Mouse (Mus musculus) common myeloid progenitor, adult 5-6 weeks (primary cell): ENCODE measurements around the gene Samd3. TPM values are rescaled to one million over a fixed set of nuclear protein-coding genes. Genes with fewer than 3 reads are reported as not detected.

Experiments used
- ATAC-seq: replicated peaks from 2 replicates; pipeline ENCODE4 v1.8.0; 2016; ENCODE audit warnings: low read depth, mild to moderate bottlenecking, moderate TSS enrichment, inconsistent platforms; ENCODE audit not compliant: poor library complexity, severe bottlenecking
- total RNA-seq: library from RNA; stranded (forward); fragments of 200-1000, 187-1606 nt; gene quantifications from 2 replicates; pipeline ENCODE4 v1.2.3, GENCODE M21; 2017

Samd3 gene
- total RNA-seq, 1 experiment from 2014 or later = not detected

DNA sequence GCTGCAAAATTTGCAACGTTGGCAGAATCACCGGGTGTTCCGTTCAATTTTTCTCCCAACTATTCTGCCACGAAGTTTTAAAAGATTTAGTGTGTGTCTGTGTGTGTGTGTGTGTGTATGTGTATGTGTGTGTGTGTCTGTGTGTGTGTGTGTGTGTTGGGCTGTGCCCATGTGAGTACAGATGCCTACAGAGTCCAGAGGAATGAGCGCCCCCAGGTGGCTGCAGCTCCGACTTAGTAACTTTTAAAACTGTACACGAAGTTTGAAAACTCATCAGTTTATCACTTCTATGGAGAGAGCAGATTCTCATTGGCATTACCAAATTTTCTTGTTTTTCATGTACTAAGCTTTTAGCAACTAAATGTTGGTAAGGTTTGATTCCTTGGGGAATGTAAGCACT lies 68.1 kb downstream of the Samd3 start:
- no peak for ATAC-seq

DNA sequence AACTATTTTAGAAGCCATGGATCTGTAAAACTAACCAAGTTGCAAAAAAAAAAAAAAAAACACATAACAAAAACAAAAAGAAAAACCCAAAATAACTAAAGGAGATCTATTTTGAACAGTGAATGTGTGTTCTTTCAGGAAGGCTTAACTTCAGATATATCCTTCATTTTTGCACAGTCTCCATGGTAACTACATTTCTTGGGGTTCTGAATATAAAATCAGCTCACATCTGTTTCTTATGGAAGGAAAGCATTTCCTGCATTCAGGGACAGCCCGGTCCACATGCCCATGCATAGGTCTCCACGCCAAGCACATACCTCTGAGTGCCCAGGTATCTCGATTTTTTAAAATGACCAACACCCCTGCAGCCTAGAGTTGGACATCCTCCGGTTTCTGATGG lies 72.8 kb downstream of the Samd3 start:
- no peak for ATAC-seq

DNA sequence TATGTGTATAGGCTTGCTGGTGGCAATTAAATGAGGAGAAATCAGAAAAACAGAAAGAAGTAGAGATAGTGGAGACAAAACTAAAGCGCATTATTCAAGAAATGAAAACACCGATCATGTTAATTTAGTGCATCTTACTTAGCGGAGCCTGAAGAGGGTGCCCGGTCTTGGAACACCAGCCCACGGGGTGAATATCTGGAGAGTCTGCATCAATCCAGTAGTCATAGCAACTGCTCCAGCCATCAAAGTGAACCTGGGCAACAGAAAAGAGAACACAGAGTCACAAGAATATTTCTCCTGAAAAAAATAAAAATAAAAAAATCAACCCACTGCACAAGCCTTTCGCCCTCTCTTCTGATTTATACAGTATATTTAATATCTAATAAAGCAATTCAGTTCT lies 74.0 kb downstream of the Samd3 start:
- no peak for ATAC-seq

DNA sequence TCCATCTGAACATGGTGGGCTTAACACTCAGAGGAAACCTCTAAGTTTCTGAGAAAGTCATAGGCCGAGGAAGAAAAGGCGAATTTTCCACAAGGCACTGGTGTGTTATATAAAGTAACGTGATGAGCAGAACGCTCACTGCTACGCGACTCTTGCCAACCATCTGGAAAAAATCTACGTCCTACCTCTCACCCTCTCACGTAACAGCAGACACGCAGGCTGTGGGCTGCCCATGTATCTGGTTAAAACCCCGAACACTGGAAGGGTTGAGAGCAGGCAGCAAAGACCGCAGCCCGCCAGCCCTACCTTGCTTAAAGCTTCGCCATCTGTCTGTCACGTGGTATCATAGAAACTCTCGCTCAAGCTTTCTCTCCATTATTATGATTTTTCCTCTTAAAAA lies 84.8 kb downstream of the Samd3 start:
- ATAC-seq = no peak

DNA sequence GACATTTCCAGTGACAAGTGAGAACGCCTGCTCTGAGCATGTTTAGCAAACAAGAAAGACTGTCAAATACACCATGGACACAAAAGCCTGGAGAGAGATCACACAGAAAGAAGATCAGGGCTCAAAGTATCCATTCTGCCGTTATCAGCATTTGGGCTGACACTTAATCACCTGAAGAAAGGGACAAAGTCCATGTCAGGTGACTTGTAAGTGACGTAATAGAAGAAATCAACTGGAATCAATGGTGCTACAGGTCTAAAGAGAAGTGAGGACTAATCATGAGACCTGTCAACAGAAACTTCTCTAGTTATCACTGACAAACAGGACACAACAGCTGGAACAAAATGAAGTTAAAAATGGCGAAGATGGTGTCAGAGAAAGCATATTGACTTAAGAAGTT lies 91.2 kb downstream of the Samd3 start:
- no peak for ATAC-seq

Other genes with a start within 250 kb of the Samd3 start
- gene Gm9767, start 151.5 kb upstream of the Samd3 start, total RNA-seq = not detected in 2 replicates
- gene Tmem200a, start 150.7 kb upstream of the Samd3 start, total RNA-seq = not detected in 2 replicates
- gene L3mbtl3, start 146.3 kb downstream of the Samd3 start, total RNA-seq = 27.2 and 31.3 TPM in 2 replicates